Mouse (Mus musculus): ENCODE data around the gene March11. TPM values are rescaled to one million over a fixed set of nuclear protein-coding genes. Genes with fewer than 3 reads are reported as not detected.

The March11 gene
- not detected in 2 replicates for polyA plus RNA-seq (2012; rRNA removed)

DNA sequence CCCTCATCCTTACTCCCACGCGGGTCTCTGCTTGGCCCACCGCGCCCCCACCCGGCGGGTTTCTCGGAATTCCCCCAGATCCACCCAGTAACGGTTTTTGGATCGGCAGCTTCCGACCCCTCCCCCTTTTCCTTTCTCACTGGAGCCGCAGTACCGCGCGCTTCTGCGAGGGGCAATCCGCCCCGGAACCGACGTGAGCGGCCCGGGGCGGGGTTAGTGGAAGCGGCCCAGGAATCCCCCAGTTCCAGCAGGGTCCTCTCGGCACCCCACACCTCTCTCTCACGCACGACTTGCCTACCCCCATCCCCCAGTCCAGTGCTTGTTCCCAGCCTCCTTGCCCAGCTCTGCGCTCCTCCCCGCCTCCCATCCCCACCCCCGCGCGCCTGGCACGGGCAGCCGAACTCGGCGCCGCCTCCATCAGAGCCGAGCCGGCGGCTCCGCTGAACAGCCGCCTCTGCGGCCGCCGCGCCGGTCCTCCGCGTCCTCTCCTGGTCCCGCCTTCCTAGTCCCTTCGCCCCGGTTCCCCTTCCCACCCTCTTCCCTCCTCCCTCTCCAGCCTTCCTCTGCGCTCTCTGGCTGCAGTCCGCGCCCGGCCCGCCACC is at the start of gene March11:
Gene March11, plus strand, starts transcription at position 420 of the 602 bp plus-strand sequence.
- no peak for DNase-seq (ENCODE audit: low read depth, low spot score)
- 2% methylated on average over 56 of the region's 56 CpGs for WGBS

GRCm38 (mm10) chr15:26262336-26262735 is 46.5 kb upstream of the March11 start:
- WGBS: 17% methylated on average over 1 of the region's 1 CpGs
- no peak for DNase-seq (ENCODE audit: low read depth, low spot score)

- DNase-seq (ENCODE audit: low read depth, low spot score): no peak
- 89% methylated on average over 4 of the region's 4 CpGs for WGBS
Observed at GRCm38 (mm10) chr15:26269596-26269995, 39.3 kb upstream of the March11 start.

DNA sequence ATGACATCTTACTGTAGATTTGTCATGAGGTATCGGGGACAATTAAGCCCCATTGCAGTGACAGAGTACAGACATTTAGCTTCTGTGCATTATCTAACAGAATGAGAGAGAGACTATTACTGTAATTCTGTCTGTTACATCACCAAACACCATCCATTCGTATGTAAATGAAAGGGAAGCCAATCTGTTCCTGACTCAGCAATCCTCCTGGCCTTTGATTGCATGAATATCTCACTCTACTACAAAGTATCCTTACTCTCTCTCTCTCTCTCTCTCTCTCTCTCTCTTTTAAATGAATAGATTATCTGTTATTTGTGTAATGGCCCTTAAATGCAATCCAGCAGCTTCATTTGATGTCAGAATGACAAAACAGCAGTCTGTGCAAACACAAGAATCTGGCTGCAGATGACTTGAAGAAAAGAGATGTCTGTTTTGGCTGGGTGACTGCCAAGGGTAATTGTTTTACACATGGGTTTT is 32.8 kb upstream of the March11 start:
- 77% methylated on average over 2 of the region's 2 CpGs for WGBS
- no peak for DNase-seq (ENCODE audit: low read depth, low spot score)

- no peak for DNase-seq (ENCODE audit: low read depth, low spot score)
- WGBS: 73% methylated on average over 5 of the region's 5 CpGs
Observed at GRCm38 (mm10) chr15:26276608-26277007, 32.2 kb upstream of the March11 start.

GRCm38 (mm10) chr15:26291871-26292270 is 17.0 kb upstream of the March11 start:
- WGBS: 90% methylated on average over 4 of the region's 4 CpGs
- no peak for DNase-seq (ENCODE audit: low read depth, low spot score)

GRCm38 (mm10) chr15:26292811-26293210 is 16.0 kb upstream of the March11 start:
- DNase-seq (ENCODE audit: low read depth, low spot score): no peak
- WGBS: 64% methylated on average over 2 of the region's 2 CpGs

DNA sequence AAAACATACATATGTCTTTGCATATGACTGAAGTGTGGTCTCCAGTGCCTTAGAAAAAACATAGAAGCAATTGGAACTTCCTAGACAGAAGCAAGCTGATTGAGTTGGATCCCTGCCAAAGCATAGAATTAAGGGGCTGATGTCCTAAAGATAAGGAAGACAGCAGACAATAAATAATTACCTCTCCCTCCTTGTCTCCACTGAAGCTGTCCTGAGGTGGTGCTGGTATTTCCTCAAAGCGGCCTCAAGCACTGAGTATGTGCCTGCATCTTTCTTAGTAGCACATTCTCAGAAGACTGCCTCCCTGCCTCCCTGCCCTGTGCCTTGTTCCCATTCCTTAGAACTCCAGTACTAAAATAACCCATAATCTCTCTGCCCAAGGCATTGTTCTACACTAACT is 15.6 kb upstream of the March11 start:
- no peak for DNase-seq (ENCODE audit: low read depth, low spot score)
- 44% methylated on average over 1 of the region's 1 CpGs for whole genome bisulfite sequencing

- DNase-seq (ENCODE audit: low read depth, low spot score): no peak
- WGBS: 85% methylated on average over 6 of the region's 6 CpGs
Observed at GRCm38 (mm10) chr15:26298668-26299067, 10.2 kb upstream of the March11 start.

DNA sequence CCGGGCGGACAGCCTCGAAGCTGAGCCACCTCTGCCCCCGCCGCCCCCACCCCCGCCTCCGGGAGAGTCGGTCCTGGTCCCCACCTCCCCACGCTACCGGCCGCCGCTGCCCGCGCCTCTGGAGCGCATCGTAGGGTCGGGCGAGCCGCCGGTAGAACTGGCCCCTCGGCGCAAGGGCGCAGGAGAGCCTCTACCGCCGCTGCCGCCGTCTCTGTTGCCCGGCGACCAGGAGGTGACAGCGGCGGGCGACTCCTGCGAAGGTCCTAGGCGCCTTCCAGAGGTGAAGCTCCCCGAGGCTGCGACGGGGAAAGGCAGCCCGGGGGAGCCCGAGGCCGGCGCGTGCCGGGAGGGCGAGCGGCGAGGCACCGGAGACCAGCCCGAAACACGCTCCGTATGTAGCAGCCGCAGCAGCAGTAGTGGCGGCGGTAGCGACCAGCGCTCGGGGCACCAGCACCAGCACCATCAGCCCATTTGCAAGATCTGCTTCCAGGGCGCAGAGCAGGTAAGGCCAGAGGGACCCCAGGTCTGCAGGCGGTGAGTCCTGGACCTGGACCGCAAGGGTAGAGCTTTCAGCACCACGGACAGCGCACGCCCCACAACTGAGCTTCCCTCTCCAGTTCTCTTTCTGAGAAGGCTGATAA is 563 bp downstream of the March11 start:
- DNase-seq (ENCODE audit: low read depth, low spot score): peak; percentile 2
- WGBS: 4% methylated on average over 62 of the region's 62 CpGs

DNA sequence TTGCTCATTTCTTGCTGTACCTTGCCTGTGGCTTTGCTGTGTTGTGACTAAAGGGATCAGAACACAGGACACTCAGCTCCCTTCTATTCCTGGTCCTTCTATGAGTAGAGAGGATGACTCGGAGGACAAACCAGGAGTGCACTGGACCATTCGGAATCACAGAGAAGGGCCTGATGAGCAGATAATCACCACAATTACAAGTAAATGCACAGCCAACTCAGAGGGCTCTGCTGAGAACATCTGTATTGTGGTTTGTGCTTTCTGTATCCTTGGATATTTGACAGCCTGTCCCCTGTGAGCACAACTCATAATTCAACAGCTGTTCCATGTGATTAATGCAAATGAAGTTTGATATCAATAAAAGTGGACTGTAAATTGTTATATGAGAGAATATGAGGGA is 11.0 kb downstream of the March11 start:
- WGBS: 85% methylated on average over 2 of the region's 2 CpGs
- no peak for DNase-seq (ENCODE audit: low read depth, low spot score)

- no peak for DNase-seq (ENCODE audit: low read depth, low spot score)
- 85% methylated on average over 3 of the region's 3 CpGs for WGBS
Observed at GRCm38 (mm10) chr15:26320402-26320801, 11.6 kb downstream of the March11 start.

- WGBS: 82% methylated on average over 4 of the region's 4 CpGs
- DNase-seq (ENCODE audit: low read depth, low spot score): no peak
Observed at GRCm38 (mm10) chr15:26322804-26323203, 14.0 kb downstream of the March11 start.

DNA sequence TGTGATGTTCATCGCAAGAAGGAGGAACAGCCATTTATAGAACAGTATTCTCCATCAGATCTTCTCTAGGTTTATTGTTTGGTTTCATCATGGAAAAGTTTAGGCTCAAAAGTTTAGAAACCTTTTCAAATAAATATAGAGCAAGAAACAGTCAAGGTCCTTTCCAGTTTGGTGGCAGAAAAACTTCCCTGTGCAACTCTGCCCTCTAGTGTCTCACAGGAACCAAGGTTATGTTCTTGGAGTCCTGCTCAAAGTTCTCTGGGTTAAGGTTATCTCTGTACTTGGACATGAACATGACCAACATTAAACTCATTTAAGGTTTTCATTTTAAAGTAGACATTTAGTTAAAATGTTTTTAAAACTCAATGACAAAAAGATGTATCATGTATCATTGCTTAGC is 18.3 kb downstream of the March11 start:
- no peak for DNase-seq (ENCODE audit: low read depth, low spot score)
- WGBS: 78% methylated on average over 1 of the region's 1 CpGs

GRCm38 (mm10) chr15:26335791-26336190 is 26.9 kb downstream of the March11 start:
- 82% methylated on average over 3 of the region's 3 CpGs for WGBS

GRCm38 (mm10) chr15:26337775-26338174 is 28.9 kb downstream of the March11 start:
- WGBS: 86% methylated on average over 2 of the region's 2 CpGs
- DNase-seq (ENCODE audit: low read depth, low spot score): no peak

More at GRCm38 (mm10) chr15:26335791-26336190, 26.9 kb downstream of the March11 start:
- DNase-seq (ENCODE audit: low read depth, low spot score): no peak

- 60% methylated on average over 4 of the region's 4 CpGs for WGBS
- no peak for DNase-seq (ENCODE audit: low read depth, low spot score)
Observed at GRCm38 (mm10) chr15:26338343-26338742, 29.5 kb downstream of the March11 start.

DNA sequence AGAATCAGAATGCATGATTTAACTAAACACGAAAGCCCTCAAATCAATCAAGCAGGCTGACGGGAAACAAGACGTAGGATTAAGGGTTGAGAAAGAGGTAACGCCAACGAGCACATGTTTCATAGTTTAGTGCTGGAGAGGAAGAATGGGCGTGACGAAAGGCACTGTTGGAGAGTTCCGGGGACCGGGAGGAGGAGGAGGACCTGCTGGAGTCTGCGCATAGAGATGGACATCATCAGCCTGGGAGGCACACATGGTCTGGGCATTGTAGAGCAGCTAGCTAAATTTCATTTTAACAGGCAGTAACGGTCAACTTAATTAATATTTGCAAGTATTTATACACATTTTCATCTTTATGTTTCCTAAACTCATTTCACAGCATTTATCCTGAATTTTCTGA is 31.6 kb downstream of the March11 start:
- 87% methylated on average over 11 of the region's 11 CpGs for WGBS

GRCm38 (mm10) chr15:26340966-26341365 is 32.1 kb downstream of the March11 start:
- WGBS: 64% methylated on average over 6 of the region's 6 CpGs
- no peak for DNase-seq (ENCODE audit: low read depth, low spot score)

More for the DNA sequence above, 31.6 kb downstream of the March11 start:
- no peak for DNase-seq (ENCODE audit: low read depth, low spot score)

- no peak for DNase-seq (ENCODE audit: low read depth, low spot score)
- 81% methylated on average over 5 of the region's 5 CpGs for WGBS
Observed at GRCm38 (mm10) chr15:26344329-26344728, 35.5 kb downstream of the March11 start.

GRCm38 (mm10) chr15:26353656-26354055 is 44.8 kb downstream of the March11 start:
- DNase-seq (ENCODE audit: low read depth, low spot score): no peak
